ENCODE assay signal across 9 mouse cellular contexts in the genomic region with DNA sequence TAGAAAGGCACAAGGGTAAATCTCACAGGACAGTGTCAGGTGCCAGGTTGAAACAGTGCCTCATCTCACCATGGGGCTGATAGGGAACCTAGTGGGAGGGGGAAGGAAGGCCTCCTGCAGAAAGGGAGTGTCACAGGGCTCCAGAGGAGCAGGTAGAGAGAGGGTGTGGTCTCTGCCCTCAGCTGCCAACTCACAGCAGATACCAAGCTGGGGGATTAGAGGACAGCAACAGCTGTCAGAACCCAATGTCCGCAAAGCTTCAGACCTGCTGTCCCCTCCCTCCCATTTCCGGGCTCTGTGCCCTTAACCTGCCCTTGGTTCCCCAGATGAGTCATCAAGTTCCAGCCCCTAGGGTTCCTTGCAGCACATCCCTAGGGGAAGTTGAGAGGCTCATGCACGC. TPM values are rescaled to one million over a fixed set of nuclear protein-coding genes. Genes with fewer than 3 reads are reported as not detected.
DNase-seq lines count a peak whose midpoint lies in the region.
"Had no signal": no experiment of that assay in that cellular context is flagged by ENCODE, and none has a peak within 500 bp of the region (broad histone marks: within the 10 kb centered on the region; RNA-seq: fewer than 3 reads in every experiment).

No protein-coding gene starts in this region.

- DNase-seq in kidney, adult 9 months, result peak; percentile 45
- no peak for DNase-seq in kidney, adult 11 months
- DNase-seq in adrenal gland, postnatal 14 days, result peak; percentile 85
- DNase-seq in kidney, postnatal 14 days, result peak; percentile 41
- peak; percentile 59 to 80 for DNase-seq in spleen, postnatal 4 days (ENCODE audit: low spot score in 2 of 2)
- DNase-seq in layer of hippocampus, adult 11-12 months (ENCODE audit: low spot score), result no peak
- DNase-seq in ovary, postnatal 14 days (ENCODE audit: low spot score), result no peak
- DNase-seq in Muller cell, postnatal 12 days (ENCODE audit: inconsistent ontology term), result no peak
- DNase-seq: lung, postnatal 10 days had no signal

RNA-seq across cellular contexts. Expression of a gene that starts 18.8 kb away (rescaled TPM):
- 269 and 312 TPM in 2 replicates for total RNA-seq in adrenal gland, postnatal 14 days (2021)

RNA-seq across cellular contexts. Expression of a gene that starts 31.5 kb away (rescaled TPM):
- 30.3 and 31.4 TPM in 2 replicates for total RNA-seq in adrenal gland, postnatal 14 days (2021)

RNA-seq across cellular contexts. Expression of a gene that starts 36.7 kb away (rescaled TPM):
- total RNA-seq in adrenal gland, postnatal 14 days (2021), result 15.6 and 20.9 TPM in 2 replicates

Comparison
In these comparisons a context has a peak if more than half of its experiments do, and no peak if none do; other contexts are left out.
1. DNase-seq: peak in kidney, adult 9 months (single experiment), adrenal gland, postnatal 14 days (single experiment), kidney, postnatal 14 days (single experiment) and spleen, postnatal 4 days (2 of 2); none in kidney, adult 11 months (single experiment), layer of hippocampus, adult 11-12 months (single experiment), ovary, postnatal 14 days (single experiment) and Muller cell, postnatal 12 days (single experiment).